In genomic region chr12:73908274-73909012, GRCm38 (mm10) we compare ENCODE assay signal across 8 mouse cellular contexts. TPM values are rescaled to one million over a fixed set of nuclear protein-coding genes. Genes with fewer than 3 reads are reported as not detected.
DNase-seq lines count a peak whose midpoint lies in the region; ATAC-seq and TF ChIP-seq lines count a peak whose summit lies in the region.

No protein-coding gene starts in this region.

- no peaks in the 10 kb centered on the region for H3K36me3 ChIP-seq in hindbrain, embryonic 15.5 days

- under 1% methylated on average over 57 of the region's 76 CpGs for WGBS in hindbrain, embryonic 15.5 days

- H3K4me2 ChIP-seq in hindbrain, embryonic 15.5 days: peak overlapping the region; percentile 77

- peak overlapping the region; percentile 99 for H3K27ac ChIP-seq in hindbrain, embryonic 15.5 days (replicated peaks)
- H3K27ac ChIP-seq in left cerebral cortex, adult 2 months: peak overlapping the region; percentile 99

- peak; percentile 66 for ATAC-seq in hindbrain, embryonic 15.5 days (ENCODE audit: low FRiP score, low read depth)

- DNase-seq in ZHBTc4 (ENCODE audit: low read depth, low spot score): peak; percentile 71
- DNase-seq in cerebellum, postnatal 14 days: peak; percentile 73 to 78
- peak; percentile 41 for DNase-seq in gastrocnemius, adult 18-20 months (ENCODE audit: low spot score)
- DNase-seq in left cerebral cortex, adult 2 months (ENCODE audit: extremely low spot score in 1 of 2, low spot score in 2 of 2): peak; percentile 50 to 54
- peak; percentile 76 to 85 for DNase-seq in lung, postnatal 4 days
- peak; percentile 28 to 44 for DNase-seq in right cerebral cortex, adult 2 months (ENCODE audit: low spot score in 2 of 2)
- DNase-seq in urinary bladder, postnatal 25 days (ENCODE audit: low spot score): peak; percentile 46

- H3K9ac ChIP-seq in hindbrain, embryonic 15.5 days: peak overlapping the region; percentile 96

- H3K9me3 ChIP-seq in hindbrain, embryonic 15.5 days: no peaks in the 10 kb centered on the region

- H3K4me3 ChIP-seq in hindbrain, embryonic 15.5 days: peak overlapping the region; percentile 94
- peak overlapping the region; percentile 96 for H3K4me3 ChIP-seq in left cerebral cortex, adult 2 months

- H3K27me3 ChIP-seq in hindbrain, embryonic 15.5 days: peaks cover 3% of the 10 kb centered on the region; the same call in 1 of the 2 replicates

- intact Hi-C loops in left cerebral cortex, adult 2 months (cut with DNase I): loop anchor here (5.0 to 10.0 kb wide), 3 partner anchors 116 to 1144 kb away; no protein-coding TSS in a partner anchor

- TF ChIP-seq CTCF in left cerebral cortex, adult 2 months (IDR thresholded peaks at IDR 0.05): no peak

- peaks cover 29% of the 10 kb centered on the region for H3K4me1 ChIP-seq in hindbrain, embryonic 15.5 days (replicated peaks)

RNA-seq across cellular contexts. Expression of gene Hif1a, which starts 7.3 kb away (rescaled TPM):
- total RNA-seq in gastrocnemius, adult 18-20 months (2021): 10 to 100 TPM; 10.5 to 17.9 TPM
- polyA plus RNA-seq in hindbrain, embryonic 15.5 days (2015; fragmentation: Nextera tagmentation; extraction: Ambion mirVana): 76.8 and 80.1 TPM in 2 replicates
- 10 to 100 TPM; 51.7 to 53.3 TPM for total RNA-seq in left cerebral cortex, adult 2 months (2021)

RNA-seq across cellular contexts. Expression of gene Gm49321, which starts 29.0 kb away (rescaled TPM):
- total RNA-seq in gastrocnemius, adult 18-20 months (2021): 1 to 10 TPM; 2.1 to 2.2 TPM
- 22.2 and 25.4 TPM in 2 replicates for polyA plus RNA-seq in hindbrain, embryonic 15.5 days (2015; fragmentation: Nextera tagmentation; extraction: Ambion mirVana)
- 10 to 100 TPM; 11.8 to 15.7 TPM for total RNA-seq in left cerebral cortex, adult 2 months (2021)

RNA-seq across cellular contexts. Expression of gene Snapc1, which starts 55.8 kb away (rescaled TPM):
- total RNA-seq in gastrocnemius, adult 18-20 months (2021): 1 to 10 TPM; 4.7 to 8.5 TPM
- polyA plus RNA-seq in hindbrain, embryonic 15.5 days (2015; fragmentation: Nextera tagmentation; extraction: Ambion mirVana): 34.9 and 38.6 TPM in 2 replicates
- total RNA-seq in left cerebral cortex, adult 2 months (2021): 10 to 100 TPM; 45.4 to 51.6 TPM

Comparison
In these comparisons a context has a peak if more than half of its experiments do, and no peak if none do; other contexts are left out.
1. Peak in every context shown above with its lines: DNase-seq, ATAC-seq, H3K4me3 ChIP-seq and H3K27ac ChIP-seq.
2. RNA of gene Snapc1, which starts 55.8 kb away (total RNA-seq): 45.4 to 51.6 TPM in left cerebral cortex, adult 2 months; 4.7 to 8.5 TPM in gastrocnemius, adult 18-20 months; every median in the first group is over 4 times any median in the second.